Mouse (Mus musculus) embryonic fibroblast, embryonic 13.5 days (primary cell): Measurements from ENCODE around the gene Fcgrt.

Experiments used
- CTCF ChIP-seq: IDR thresholded peaks from 2 replicates; pipeline ENCODE4 v1.5.1; 2011; ENCODE audit warnings: mild to moderate bottlenecking, control low read depth, low read length, moderate library complexity, borderline replicate concordance; ENCODE audit not compliant: insufficient read depth
- POLR2A ChIP-seq: IDR thresholded peaks from 2 replicates; pipeline ENCODE4 v1.6.1; 2011; ENCODE audit warnings: low read depth, mild to moderate bottlenecking, control low read depth, low read length, moderate library complexity

DNA sequence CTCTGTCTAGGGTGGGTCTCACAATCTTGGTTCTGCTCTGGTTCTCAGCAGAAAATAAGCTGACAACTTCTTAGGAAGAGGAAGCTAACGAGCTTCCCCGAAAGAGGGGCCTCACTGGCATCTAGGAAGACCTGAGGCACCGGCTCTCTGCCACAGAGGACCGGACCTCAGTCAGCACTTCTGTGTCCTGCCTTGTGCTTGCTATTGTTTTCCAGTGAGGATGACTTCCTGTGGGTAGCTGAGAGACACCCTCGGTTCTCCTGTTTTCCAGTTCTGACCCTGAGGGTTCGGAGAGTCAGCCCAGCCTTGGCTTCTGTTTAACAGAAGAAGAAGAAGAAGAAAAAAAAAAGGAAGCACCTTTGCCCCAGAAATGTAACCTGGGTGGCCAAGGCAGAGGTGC is 6.2 kb downstream of the Fcgrt start:
- TF ChIP-seq CTCF (no peak), POLR2A (no peak)
